Mouse (Mus musculus) embryo, embryonic 9.5 days (tissue): ENCODE measurements around the gene Wasl.

Experiments
- DNase-seq: peaks from one replicate; pipeline ENCODE4 v3.0.0-alpha.2; 2017; ENCODE audit errors: extremely low spot score

Wasl gene

DNA sequence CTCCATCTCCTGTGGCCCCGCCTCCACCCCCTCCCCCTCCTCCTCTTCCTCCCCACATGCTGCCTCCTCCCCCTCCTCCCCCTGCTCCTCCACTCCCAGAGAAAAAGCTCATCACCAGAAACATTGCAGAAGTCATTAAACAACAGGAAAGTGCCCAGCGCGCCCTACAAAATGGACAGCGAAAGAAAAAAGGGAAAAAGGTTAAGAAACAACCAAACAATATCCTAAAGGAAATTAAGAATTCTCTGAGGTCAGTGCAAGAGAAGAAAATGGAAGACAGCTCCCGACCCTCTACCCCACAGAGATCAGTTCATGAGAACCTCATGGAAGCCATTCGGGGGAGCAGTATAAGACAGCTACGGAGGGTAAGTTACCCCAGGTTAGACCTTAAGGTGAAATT is 60.5 kb downstream of the Wasl start:
- no peak for DNase-seq

DNA sequence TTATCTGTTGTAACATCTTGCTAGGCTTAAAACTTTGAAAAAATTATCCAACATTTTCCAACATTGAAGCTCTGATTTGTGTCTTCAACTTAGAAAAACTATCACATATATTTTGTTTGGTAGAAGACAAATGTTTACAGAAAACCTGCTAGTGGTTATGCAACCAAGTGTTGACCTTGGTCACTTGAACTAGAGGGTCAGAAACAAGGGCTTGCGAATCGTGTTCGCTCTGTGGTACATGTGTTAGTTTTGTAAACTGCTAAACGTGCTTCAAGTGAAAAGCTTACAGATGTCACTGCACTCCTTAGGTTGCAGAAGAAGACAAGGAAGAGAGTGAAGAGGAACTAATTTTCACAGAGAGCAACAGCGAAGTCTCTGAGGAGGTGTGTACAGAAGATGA is 61.8 kb downstream of the Wasl start:
- no peak for DNase-seq

DNA sequence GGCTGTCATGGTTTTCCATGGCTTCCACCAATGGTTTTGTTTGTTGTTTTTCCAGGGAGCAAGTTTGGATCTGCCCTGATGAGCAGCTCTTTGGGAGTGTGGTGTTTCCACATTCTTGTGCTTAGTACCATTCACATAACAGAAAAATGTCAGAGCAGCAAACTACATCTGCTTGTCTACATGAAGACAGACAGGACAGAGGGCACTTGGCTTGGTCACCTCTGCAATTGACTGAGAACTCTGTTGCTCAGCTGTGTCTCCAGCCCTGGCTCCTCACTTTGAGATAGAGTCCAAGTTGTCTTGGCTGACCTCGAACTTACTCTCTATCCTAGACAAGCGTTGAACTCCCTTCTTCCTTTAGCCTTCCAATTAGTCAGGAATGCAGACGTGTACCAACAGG is 62.5 kb downstream of the Wasl start:
- DNase-seq: no peak

DNA sequence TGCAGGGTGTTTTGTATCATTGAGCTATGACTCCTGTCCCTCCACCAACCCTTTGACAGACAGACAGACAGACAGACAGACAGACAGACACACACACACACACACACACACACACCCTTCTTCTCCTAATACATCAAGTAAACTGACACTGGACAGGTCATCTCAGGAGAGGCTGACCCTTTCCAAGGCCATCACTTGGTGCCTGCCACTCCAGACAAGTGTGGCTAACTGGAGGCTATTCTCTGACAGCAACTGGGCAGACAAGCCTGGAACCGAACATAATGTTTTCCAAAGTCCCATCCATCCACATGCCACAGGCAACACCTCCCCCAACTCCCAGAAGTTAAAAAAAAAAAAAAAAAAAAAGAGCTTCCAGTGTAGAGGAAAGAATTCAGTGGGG is 63.1 kb downstream of the Wasl start:
- DNase-seq: no peak

DNA sequence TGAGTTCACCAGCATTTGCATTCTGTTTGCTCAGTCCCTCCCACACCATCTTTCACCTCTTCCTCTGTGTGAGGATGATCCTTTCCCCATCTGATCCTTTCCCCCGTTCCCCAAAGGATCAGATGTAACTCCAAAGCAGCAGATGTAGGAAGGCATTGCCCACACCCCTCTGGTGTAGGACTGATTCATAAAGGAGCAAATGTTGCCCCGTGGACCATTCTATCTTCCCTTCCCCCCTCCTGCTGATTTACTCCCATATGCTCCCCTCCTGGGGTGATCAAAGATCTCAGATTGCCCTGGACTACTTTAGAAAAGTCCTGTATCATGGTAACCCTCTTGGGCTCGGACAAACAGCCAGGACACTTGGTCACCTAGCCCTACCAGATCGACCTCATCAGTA is 64.1 kb downstream of the Wasl start:
- DNase-seq: no peak

DNA sequence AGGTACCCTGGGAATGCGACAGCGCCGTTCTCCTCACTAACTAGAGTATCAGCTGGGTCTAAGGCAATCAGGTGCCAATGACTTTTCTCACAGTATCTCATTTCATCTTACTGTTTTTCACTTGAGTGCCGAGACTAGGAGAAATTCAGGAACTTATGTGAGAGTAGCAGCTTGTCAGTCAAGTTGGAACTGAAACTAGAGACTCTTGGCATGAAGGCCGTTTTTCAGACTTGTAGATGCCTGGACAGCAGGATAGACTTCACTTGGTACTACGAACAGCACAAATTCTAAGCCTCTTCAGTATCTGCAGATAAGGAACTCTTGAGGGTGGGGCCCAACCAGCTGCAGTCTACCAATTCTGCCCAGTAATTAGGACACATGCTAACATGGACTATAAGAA is 64.7 kb downstream of the Wasl start:
- no peak for DNase-seq

DNA sequence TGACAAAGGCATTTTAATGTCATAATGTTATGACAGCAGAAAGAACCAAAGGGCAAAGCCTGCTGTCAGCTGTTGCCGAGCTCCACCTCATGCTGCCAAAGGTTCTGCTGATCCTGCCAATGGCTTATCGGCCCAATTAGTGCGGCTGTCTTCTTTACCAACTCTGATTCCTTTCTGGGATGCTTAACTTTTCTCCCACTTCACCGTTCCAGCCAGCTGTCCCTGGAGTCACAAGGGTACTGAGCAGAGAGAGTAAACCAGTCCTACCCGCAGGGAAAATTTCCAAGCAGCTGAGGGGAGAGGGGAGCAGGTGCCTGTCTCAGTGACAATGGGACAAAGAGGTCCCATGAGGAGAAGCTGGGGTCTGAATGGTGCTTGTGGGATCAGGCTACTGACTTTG is 65.2 kb downstream of the Wasl start:
- DNase-seq: no peak

DNA sequence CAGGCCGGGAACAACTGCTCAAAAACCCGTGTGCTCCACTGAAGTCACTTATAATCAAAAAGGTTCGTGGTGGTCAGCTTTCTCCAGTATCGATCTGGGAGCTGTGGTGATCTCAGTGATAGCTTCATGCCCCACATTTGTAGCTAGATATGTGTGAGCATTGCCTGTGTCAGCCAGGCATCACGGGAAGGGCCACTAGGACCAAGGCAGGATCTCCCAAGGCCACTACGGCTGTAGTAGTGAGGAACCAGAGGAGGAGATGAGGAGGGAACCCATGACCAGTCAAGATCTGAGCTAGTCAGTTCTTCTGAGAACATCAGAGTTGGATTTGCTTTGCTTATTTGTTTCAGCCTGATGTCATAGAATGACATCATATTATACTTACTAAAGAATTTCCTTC is 65.6 kb downstream of the Wasl start:
- no peak for DNase-seq

DNA sequence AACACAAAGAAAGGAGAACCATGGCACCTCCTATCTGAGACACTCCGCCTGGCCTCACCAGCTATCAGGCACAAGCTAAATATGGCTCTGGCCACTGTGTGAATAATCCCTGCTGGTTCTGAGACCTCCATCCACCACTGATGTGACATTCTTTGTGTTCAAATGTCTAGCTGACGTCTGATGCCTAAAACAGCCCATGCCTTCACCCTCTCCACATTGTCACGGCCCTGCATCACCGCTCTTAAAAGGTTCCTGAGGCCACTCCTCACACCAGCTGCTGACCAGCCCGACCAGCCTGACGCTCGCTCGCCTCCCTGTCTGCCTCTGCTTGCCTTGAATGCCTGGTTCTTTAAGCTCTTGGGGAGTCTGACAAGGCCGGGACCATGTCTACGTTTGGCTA is 67.3 kb downstream of the Wasl start, which contains the start of gene Lmod2:
Gene Lmod2, plus strand, starts transcription at position 263 of the 400 bp plus-strand sequence.
- no peak for DNase-seq

DNA sequence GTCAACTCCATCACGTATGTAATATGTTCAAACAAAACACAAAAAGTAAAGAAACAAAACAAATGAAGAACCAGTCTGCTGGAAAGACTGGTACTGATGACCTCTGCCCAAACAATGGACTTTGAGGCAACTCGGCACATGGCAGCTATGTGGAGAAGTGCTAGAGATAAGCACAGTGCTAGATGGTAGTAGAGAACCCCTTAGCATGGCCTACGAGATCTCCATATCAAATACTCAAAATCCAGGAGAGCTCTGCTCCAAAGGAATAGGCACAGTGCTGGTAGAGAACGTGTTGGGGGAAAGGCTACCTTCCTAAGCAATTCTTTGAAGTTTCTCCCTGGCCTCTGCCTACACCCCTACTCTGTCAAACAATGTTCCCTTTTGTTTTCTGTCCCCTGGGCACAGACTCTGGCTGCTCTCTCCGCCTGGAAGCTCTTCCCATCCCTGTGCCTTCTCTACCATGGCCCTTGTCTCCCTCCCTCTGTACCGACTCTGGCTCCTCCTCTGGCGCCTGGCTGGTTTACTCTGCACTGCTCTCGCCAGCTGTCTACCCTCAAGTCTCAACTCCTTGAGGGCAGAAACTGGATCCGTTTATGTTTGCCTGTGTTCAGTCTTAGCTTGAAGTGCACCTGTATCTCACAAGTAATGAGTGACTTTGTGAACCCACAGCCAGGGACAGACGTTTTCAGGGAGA is 73.1 kb downstream of the Wasl start:
- no peak for DNase-seq

DNA sequence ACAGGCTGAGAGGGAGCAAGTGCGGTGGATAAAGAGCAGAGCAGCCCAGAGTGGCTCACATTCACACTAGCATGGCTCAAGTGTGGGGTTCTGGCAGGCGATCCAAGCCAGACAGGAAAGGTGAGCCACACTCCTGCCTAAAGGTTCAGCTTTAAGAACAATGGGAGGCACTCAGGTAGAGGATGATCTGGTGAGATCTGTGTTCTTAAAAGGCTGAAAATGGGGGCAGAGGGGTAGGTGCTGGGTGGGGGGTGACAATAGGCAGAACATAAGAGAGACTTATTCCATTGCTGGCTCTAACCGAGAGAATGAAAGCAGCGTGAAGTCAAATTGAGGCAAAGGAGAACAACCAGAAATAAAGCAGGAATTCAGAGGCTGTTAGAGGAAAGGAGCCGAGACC is 74.5 kb downstream of the Wasl start:
- DNase-seq: no peak

DNA sequence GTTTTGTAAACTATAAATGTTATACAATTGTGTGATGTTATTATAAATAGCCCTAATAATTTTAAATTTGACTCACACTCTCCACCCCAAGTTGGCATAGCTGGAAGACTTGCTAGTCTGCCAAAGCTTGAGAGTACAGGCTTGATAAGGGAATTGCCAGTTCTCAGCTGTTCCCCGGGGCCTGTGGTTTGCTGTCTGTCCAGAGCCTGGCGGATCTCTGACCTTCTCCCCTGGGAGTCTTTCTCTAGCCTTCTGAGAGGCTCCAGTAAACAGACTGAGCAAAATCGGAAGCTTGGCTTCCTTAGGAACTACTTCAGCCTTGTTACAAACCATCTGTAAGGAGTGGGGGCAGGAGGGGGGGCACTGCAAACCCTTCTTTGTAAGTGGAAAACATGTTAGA is 77.9 kb downstream of the Wasl start:
- DNase-seq: no peak

DNA sequence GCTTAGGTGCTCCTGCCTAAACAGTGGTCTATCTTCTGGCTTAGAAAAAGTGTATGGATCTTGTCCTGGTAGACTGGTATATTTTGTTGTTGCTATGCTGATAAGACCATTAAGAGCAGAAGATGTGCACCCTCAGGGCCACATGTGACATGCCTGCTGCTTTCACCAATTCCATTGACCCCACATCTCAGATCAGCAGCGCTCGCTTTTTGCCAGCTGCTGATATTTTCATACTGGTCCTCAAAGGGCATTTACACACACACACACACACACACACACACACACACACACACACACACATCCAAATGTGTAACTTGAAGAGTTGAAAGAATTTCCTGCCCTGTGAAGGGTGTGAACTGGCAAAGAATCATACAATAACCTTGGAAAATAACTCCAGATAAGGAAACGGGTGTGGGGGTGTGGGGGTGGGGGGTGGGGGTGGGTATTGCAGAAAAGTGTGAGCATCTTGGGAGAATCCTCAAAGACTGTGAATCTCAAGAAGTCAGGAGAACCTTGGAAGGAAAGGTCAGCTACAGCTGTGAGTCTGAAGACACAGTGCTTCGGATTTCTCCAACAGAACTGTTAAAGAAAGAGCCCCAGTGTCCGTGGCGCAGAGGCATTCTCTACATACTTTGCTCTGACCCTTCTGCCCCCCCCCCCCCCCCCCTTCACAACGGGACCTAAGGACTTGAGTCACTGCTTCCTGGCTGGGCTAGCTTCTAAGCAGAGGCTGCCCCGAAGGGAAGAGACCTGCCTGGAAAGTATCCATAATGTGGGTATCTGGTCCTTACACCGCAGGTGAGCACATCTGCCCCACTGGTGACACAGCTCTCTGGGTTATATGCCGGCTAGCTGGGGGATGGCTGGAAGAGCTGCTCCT is 79.1 kb downstream of the Wasl start:
- DNase-seq: no peak

DNA sequence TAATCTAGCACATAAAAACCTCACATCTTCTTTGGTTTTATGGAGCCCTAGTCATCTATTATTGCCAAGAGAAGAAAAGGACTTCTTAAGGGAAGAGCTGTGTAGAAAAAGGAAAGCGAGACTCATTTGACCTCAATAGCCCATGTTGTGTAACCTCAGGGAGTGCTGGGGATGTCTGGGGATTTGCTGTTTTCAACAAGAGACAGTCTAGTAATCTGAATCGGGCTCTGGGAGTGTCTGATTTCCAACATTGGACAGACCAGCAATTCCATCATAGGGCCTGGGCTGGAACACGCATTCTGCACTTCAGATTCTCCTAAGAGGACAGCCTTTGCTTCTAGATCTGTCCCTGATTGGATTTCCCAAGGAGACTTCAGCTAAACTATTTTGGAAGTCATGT is 81.4 kb downstream of the Wasl start:
- no peak for DNase-seq

DNA sequence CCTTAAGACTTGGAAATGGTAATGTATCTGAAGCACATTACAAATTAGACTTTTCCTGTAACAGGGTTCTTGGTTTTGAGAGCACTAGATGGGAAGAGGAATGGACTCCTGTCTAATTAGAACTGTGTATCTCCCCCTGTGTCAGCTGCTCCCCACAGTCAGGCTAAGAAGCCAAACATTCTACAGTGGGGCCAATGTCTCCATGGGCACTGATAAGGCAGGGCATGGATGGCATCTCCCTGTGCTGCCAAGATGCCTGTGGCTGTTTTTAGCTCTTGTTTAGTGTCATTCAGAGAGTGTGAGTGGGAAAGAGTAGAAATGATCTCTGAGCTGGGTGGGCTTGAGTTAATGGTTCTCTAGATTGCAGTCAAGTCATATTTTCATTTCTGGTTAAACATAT is 91.5 kb downstream of the Wasl start:
- DNase-seq: no peak

DNA sequence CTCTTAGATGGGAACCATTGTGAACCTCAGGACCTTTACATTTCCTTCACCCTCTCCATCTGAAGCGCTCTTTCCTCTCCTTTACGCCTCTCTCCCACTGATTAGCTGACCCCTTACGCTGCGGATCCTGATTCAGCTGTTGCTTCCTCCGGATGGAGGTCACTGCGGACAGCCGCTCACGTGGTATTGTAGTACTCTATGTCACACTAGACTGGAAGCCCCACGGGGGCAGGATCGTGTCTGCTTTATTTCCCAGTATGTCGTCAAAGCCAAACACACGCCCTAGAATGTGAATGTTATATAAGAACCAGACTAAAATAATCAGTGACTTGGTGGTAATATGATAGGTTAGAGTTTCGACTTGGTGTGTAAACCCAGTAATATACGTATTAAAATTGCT is 92.4 kb downstream of the Wasl start:
- no peak for DNase-seq

DNA sequence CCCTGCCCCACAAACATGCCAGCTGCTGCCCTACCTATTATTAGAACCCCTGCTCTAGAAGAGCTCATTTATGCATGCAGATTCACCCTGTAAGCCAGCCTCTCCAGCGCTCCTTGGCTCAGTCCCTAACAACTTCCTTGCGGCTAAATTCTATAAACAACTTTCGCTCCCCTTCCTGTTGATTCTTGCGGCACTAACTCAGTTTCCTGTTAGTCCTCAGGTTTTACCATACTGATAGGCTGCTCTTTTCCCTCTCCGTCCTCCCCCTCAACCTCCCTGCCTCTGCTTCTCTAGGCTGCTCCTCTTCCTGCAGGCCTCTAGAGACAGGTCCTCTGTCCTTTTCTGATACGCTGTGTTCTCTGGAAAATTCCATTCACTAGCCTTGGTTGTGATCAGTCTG is 93.7 kb downstream of the Wasl start:
- DNase-seq: no peak

DNA sequence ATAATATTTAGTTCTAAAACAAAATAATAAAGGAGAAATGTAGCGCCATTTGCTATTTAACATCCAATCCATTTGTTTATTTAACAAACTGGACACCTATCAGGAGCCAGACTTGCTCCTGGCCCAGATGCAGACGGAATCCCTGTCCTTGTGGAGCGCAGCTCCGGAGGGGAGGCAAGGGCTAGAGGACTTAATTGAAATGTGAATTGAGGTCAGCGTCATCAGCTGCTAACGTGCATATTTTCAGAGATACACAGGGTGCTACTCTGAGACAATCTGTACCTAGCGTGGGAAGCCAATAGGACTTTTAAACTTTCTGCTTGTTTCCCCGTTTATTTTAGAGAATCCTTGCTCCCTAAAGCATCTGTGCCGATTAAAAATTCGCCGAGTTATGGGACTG is 94.5 kb downstream of the Wasl start:
- no peak for DNase-seq

DNA sequence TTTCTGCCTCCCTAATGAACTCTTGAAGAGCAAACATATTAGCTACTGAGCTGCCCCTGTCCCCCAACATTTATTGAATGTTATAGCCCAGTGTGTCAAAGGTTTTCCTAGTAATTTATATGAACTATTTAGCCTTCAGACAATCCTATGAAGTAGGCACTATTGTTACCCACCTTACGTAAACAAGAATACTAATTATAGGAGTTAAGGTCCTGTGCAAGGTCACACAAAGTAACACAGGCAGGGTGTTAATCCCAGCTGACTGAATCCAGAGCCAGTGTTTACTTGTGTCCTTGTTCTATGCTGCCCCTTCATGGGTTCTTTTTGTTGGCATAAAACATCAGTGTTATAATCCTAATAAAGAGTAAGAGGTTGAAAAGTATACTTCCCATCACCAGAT is 95.1 kb downstream of the Wasl start:
- DNase-seq: no peak

DNA sequence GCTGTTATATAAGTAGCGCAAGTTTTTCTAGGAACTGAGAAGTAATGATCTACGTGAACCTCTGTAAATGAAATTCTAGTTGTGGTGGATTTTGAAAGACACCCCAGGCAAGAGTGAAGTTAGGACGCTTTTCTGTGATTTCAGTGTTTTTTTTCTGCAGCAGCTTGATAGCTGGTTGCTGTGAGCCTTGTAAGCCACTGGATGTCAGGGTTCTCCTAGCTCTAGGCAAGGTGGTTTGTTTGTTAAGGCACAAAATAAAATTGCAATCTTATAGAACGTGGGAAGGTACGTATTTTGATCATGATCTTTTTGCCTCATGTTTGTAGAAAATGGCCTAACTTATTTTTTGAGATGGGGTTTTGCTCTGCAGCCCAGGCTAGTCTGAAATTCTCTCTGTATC is 95.8 kb downstream of the Wasl start:
- no peak for DNase-seq

DNA sequence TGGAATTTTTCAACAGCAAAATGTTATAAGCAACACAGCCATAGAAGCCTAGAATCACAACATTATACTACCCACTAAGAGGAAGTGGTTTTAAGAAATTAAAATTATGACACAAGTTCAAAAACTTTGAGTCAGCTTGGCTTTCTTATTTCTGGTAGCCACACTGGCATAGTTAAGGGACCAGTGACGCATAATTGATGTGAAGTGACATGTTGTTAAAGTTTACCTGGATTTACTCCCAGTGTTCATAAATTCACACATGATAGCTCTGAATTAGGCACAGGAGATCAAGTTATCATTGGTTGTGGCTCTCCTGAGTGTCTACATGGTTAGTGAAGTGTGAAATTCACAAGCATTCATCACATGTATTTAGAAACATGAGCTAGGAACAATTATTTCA is 99.9 kb downstream of the Wasl start:
- DNase-seq: no peak

DNA sequence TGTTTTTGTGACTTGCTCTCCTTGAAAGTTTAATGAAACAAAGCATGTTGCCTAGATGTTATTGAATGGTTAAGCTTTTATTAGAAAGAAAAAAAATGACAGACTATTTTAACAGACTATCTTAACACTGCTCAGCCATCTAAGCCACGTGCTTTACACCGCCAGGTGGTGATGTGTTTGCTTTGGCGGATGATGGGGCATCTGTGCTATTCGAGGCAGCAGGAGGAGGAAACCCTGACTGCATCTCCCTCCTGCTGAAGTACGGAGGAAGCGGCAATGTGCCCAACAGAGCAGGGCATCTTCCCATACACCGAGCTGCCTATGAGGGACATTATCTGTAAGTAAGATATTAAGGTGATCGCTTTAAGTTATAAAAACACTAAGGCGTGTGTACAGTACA is 100.7 kb downstream of the Wasl start:
- no peak for DNase-seq
